Mouse (Mus musculus): ENCODE results near the gene Lrrc28.

DNA sequence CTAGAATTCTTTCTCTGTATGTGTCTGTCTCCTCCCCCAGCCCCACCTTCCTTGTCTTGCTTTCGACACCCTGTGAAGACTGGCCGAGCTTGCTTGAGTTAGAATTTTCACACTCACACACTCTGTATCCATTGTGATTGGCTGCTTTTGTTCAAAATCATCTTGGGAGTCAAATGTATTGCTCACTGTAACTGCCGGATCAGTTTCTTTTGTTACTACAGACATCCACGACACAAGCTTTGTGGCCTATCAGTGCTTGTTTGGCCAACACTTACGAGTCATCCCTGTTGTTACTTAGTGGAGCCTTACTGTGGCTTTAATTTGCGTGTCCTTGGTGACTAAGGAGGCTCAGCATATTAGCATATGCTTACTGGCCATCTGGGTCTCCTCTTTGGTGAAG, 56.3 kb downstream of the Lrrc28 start:
- TF ChIP-seq USF1 (IDR thresholded peaks at IDR 0.05; ENCODE audit: low read depth) (no peak), MYOG (IDR thresholded peaks at IDR 0.05; ENCODE audit: control insufficient read depth, extremely low read depth, insufficient read length) (no peak)
